Mouse (Mus musculus) megakaryocyte, embryonic 14.5 days (primary cell): ENCODE measurements around the gene Cd96.

ENCODE experiments used
- FLI1 ChIP-seq: IDR thresholded peaks from 2 replicates; pipeline ENCODE4 v1.6.1; 2012; ENCODE audit warnings: low read length, inconsistent platforms, mixed read lengths
- GATA1 ChIP-seq: IDR thresholded peaks from 3 replicates; pipeline ENCODE4 v1.6.1; 2012; ENCODE audit warnings: mixed read lengths, low read length, inconsistent platforms, borderline replicate concordance

GRCm38 (mm10) chr16:46021302-46021701 lies 98.7 kb downstream of the Cd96 start:
- no peak for TF ChIP-seq FLI1
- TF ChIP-seq GATA1 = no peak
